8 mouse cellular contexts compared by ENCODE assay signal in the genomic region with DNA sequence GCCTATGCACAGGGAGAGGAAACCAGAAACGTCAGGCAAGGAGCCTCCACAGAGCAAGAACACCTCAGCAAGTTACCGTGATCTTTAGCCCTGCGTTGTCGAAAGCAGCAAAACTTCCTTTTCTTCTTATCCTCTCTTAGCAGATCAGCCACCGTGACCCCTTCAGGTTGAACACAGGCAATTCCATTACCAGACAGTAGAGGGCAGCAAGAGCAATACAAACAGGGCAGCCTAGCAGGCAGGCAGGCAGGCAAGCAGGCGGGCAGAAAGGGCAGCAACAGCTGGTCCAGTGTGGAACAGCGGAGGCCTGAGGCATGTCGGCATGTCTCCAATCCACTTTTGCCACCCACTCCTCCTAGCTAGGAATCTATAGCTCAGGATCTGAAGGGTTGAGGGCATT.
DNase-seq lines count a peak whose midpoint lies in the region; ATAC-seq and TF ChIP-seq lines count a peak whose summit lies in the region.

No protein-coding gene starts in this region.

- no peak overlapping the region for H3K4me2 ChIP-seq in heart, embryonic 13.5 days
- H3K4me2 ChIP-seq in liver, embryonic 12.5 days, result no peak overlapping the region
- H3K4me2 ChIP-seq in neural tube, embryonic 11.5 days (ENCODE audit: low read depth), result no peak overlapping the region
- H3K4me2 ChIP-seq in stomach, embryonic 16.5 days (ENCODE audit: low read depth, low read length), result no peak overlapping the region

- H3K4me1 ChIP-seq in bone marrow macrophage, adult 2 months (ENCODE audit: control insufficient read depth, insufficient read depth, low read length), result no peaks in the 10 kb centered on the region
- no peaks in the 10 kb centered on the region for H3K4me1 ChIP-seq in embryonic fibroblast, embryonic 13.5 days (ENCODE audit: control insufficient read depth, insufficient read depth, low read length)
- peaks cover 26% of the 10 kb centered on the region for H3K4me1 ChIP-seq in heart, embryonic 13.5 days
- H3K4me1 ChIP-seq in liver, embryonic 12.5 days, result 0 out of 2 replicates have a peak, but pooled peaks cover 4% of the 10 kb centered on the region
- H3K4me1 ChIP-seq in neural tube, embryonic 11.5 days (ENCODE audit: control insufficient read depth, insufficient read depth, low read length), result peaks cover 3% of the 10 kb centered on the region
- H3K4me1 ChIP-seq in stomach, embryonic 16.5 days (ENCODE audit: control insufficient read depth, insufficient read depth, low read length), result no peaks in the 10 kb centered on the region

- H3K27ac ChIP-seq in bone marrow macrophage, adult 2 months (ENCODE audit: insufficient read depth, low read depth, low read length), result no peak overlapping the region
- no peak overlapping the region for H3K27ac ChIP-seq in embryonic fibroblast, embryonic 13.5 days (ENCODE audit: insufficient read depth, low read length)
- no peak overlapping the region for H3K27ac ChIP-seq in heart, embryonic 13.5 days (replicated peaks)
- no peak overlapping the region for H3K27ac ChIP-seq in liver, embryonic 12.5 days
- H3K27ac ChIP-seq in neural tube, embryonic 11.5 days (ENCODE audit: low read depth, low read length), result no peak overlapping the region
- H3K27ac ChIP-seq in stomach, embryonic 16.5 days (ENCODE audit: low read length), result no peak overlapping the region

- DNase-seq in CD4-positive helper T cell, adult 2 months (ENCODE audit: low read depth, low spot score), result peak; percentile 81
- DNase-seq in kidney, postnatal 10 days, result peak; percentile 88
- peak; percentile 84 for DNase-seq in neural tube, embryonic 11.5 days (ENCODE audit: low spot score)

- no peaks in the 10 kb centered on the region for H3K9me3 ChIP-seq in heart, embryonic 13.5 days
- no peaks in the 10 kb centered on the region for H3K9me3 ChIP-seq in liver, embryonic 12.5 days (replicated peaks)
- no peaks in the 10 kb centered on the region for H3K9me3 ChIP-seq in neural tube, embryonic 11.5 days (ENCODE audit: control insufficient read depth, low read length)
- H3K9me3 ChIP-seq in stomach, embryonic 16.5 days (replicated peaks; ENCODE audit: control insufficient read depth, low read length), result no peaks in the 10 kb centered on the region

- ATAC-seq in heart, embryonic 13.5 days (ENCODE audit: extremely low read depth, insufficient number of reproducible peaks, low FRiP score, low TSS enrichment), result no peak
- peak; percentile 42; the same call in 1 of the 2 replicates for ATAC-seq in liver, embryonic 12.5 days
- peak; percentile 55; the same call in 1 of the 2 replicates for ATAC-seq in neural tube, embryonic 11.5 days (ENCODE audit: insufficient read depth, low FRiP score, low TSS enrichment)
- peak; percentile 46; the same call in 1 of the 2 replicates for ATAC-seq in stomach, embryonic 16.5 days (ENCODE audit: insufficient read depth, low FRiP score)

- no peak overlapping the region for H3K4me3 ChIP-seq in bone marrow macrophage, adult 2 months (ENCODE audit: insufficient read depth, low read length)
- no peak overlapping the region for H3K4me3 ChIP-seq in embryonic fibroblast, embryonic 13.5 days (ENCODE audit: insufficient read depth, low read length)
- H3K4me3 ChIP-seq in heart, embryonic 13.5 days, result no peak overlapping the region
- H3K4me3 ChIP-seq in liver, embryonic 12.5 days, result no peak overlapping the region
- H3K4me3 ChIP-seq in neural tube, embryonic 11.5 days (ENCODE audit: low read depth, low read length), result no peak overlapping the region
- no peak overlapping the region for H3K4me3 ChIP-seq in stomach, embryonic 16.5 days (replicated peaks; ENCODE audit: low read length)

- no peaks in the 10 kb centered on the region for H3K36me3 ChIP-seq in heart, embryonic 13.5 days
- no peaks in the 10 kb centered on the region for H3K36me3 ChIP-seq in liver, embryonic 12.5 days
- H3K36me3 ChIP-seq in neural tube, embryonic 11.5 days (ENCODE audit: control insufficient read depth, insufficient read depth, low read length), result no peaks in the 10 kb centered on the region
- H3K36me3 ChIP-seq in stomach, embryonic 16.5 days (ENCODE audit: control insufficient read depth, insufficient read depth, low read length), result no peaks in the 10 kb centered on the region

- WGBS in heart, embryonic 13.5 days, result 12% methylated on average over 8 of the region's 8 CpGs
- WGBS in liver, embryonic 12.5 days (ENCODE audit: insufficient replicate concordance), result 5% methylated on average over 8 of the region's 8 CpGs
- 17% methylated on average over 8 of the region's 8 CpGs for WGBS in neural tube, embryonic 11.5 days
- WGBS in stomach, embryonic 16.5 days, result 7% methylated on average over 8 of the region's 8 CpGs

- TF ChIP-seq POLR2A in bone marrow macrophage, adult 2 months (IDR thresholded peaks at IDR 0.05; ENCODE audit: borderline replicate concordance, low read depth, low read length), result no peak
- TF ChIP-seq POLR2A in embryonic fibroblast, embryonic 13.5 days (IDR thresholded peaks at IDR 0.05; ENCODE audit: low read depth, low read length), result no peak

- no peaks in the 10 kb centered on the region; the same call in 1 of the 2 replicates for H3K27me3 ChIP-seq in heart, embryonic 13.5 days (replicated peaks)
- no peaks in the 10 kb centered on the region for H3K27me3 ChIP-seq in liver, embryonic 12.5 days (replicated peaks)
- no peaks in the 10 kb centered on the region for H3K27me3 ChIP-seq in neural tube, embryonic 11.5 days (ENCODE audit: control insufficient read depth, insufficient read depth, low read length)
- no peaks in the 10 kb centered on the region for H3K27me3 ChIP-seq in stomach, embryonic 16.5 days (ENCODE audit: control insufficient read depth, insufficient read depth, low read length)

- H3K9ac ChIP-seq in heart, embryonic 13.5 days, result 0 out of 2 replicates have a peak overlapping the region, but pooled peaks have one; percentile 37
- no peak overlapping the region for H3K9ac ChIP-seq in liver, embryonic 12.5 days
- H3K9ac ChIP-seq in neural tube, embryonic 11.5 days (ENCODE audit: low read length), result no peak overlapping the region
- no peak overlapping the region for H3K9ac ChIP-seq in stomach, embryonic 16.5 days (ENCODE audit: low read length)

- peak; percentile 52; the same call in 1 of the 2 replicates for TF ChIP-seq CTCF in bone marrow macrophage, adult 2 months (IDR thresholded peaks at IDR 0.05; ENCODE audit: low read depth, low read length)
- TF ChIP-seq CTCF in embryonic fibroblast, embryonic 13.5 days (IDR thresholded peaks at IDR 0.05; ENCODE audit: borderline replicate concordance, insufficient read depth, low read length), result peak; percentile 94; the same call in 1 of the 2 replicates
